Mouse (Mus musculus) small intestine, adult 2 months (tissue): ENCODE measurements around the gene 1700001L19Rik.
A peak's percentile ranks its signal among the peaks of the same experiment; 100 is the strongest.

Source experiments
- CTCF ChIP-seq: fragments of 200-500 bp; IDR thresholded peaks from 2 replicates; pipeline ENCODE4 v1.5.1; 2012; ENCODE audit warnings: low read depth, mild to moderate bottlenecking, control low read depth, inconsistent platforms, low read length, moderate library complexity, mixed read lengths; ENCODE audit not compliant: insufficient replicate concordance, insufficient read length; ENCODE audit errors: extremely low read depth
- POLR2A ChIP-seq: fragments of 200-500 bp; IDR thresholded peaks from 2 replicates; pipeline ENCODE4 v1.6.1; 2012; ENCODE audit warnings: low read depth, mild to moderate bottlenecking, control low read depth, inconsistent platforms, low read length, moderate library complexity

GRCm38 (mm10) chr13:68581747-68582516 is 15.3 kb upstream of the 1700001L19Rik start, which contains the start of the genes Mtrr and Fastkd3:
- TF ChIP-seq CTCF (no peak), POLR2A (peak; percentile 45; the same call in 1 of the 2 replicates)
